Mouse (Mus musculus): Measurements from ENCODE around the gene Spen. TPM values are rescaled to one million over a fixed set of nuclear protein-coding genes. Genes with fewer than 3 reads are reported as not detected.

Gene Spen
- total and polyA plus RNA-seq, 2 experiments from 2014 or later = 2.3 to 4.9 TPM

DNA sequence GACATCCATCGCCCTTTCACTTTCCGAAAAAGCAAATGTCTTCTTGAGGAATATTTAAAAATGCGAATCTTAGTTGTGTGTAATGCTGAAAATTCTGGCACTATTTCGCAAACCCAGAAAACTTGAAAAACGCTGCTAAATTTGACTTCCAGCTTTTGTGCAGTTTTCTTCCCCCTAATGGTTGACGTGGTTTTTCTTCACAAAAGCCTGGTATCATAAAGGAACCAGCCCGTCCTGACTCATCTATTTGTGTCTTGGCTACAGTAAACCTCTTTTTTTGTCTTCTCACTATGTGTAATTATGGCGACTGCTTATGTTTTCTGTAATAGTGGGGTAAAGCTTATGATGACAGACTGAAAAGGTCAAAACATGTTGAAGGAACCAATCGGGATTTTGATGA, 8.9 kb upstream of the Spen start:
- Histone ChIP-seq H3K4me3 (ENCODE audit: low read depth, low read length) (peak overlapping the region; percentile 80), H3K36me3 (replicated peaks; ENCODE audit: control insufficient read depth, insufficient read depth, low read length) (no peaks in the 10 kb centered on the region), H3K27me3 (ENCODE audit: control insufficient read depth, insufficient read depth, low read length) (no peaks in the 10 kb centered on the region), H3K9me3 (replicated peaks; ENCODE audit: control insufficient read depth, low read length) (no peaks in the 10 kb centered on the region), H3K9ac (replicated peaks; ENCODE audit: low read depth, low read length) (peak overlapping the region; percentile 99), H3K27ac (ENCODE audit: low read depth) (peak overlapping the region; percentile 100), H3K4me1 (ENCODE audit: control insufficient read depth, insufficient read depth) (0 out of 2 replicates have a peak, but pooled peaks cover 10% of the 10 kb centered on the region), H3K4me2 (ENCODE audit: low read depth, low read length) (peak overlapping the region; percentile 67)
- no peak for TF ChIP-seq EP300 (IDR thresholded peaks at IDR 0.05; ENCODE audit: low read depth)
- no peak for TF ChIP-seq CTCF (IDR thresholded peaks at IDR 0.05; ENCODE audit: low read depth)
- DNase-seq (ENCODE audit: low spot score) = no peak
- ATAC-seq (ENCODE audit: insufficient read depth, low read depth) = no peak
- WGBS = 14% methylated on average over 9 of the region's 9 CpGs

DNA sequence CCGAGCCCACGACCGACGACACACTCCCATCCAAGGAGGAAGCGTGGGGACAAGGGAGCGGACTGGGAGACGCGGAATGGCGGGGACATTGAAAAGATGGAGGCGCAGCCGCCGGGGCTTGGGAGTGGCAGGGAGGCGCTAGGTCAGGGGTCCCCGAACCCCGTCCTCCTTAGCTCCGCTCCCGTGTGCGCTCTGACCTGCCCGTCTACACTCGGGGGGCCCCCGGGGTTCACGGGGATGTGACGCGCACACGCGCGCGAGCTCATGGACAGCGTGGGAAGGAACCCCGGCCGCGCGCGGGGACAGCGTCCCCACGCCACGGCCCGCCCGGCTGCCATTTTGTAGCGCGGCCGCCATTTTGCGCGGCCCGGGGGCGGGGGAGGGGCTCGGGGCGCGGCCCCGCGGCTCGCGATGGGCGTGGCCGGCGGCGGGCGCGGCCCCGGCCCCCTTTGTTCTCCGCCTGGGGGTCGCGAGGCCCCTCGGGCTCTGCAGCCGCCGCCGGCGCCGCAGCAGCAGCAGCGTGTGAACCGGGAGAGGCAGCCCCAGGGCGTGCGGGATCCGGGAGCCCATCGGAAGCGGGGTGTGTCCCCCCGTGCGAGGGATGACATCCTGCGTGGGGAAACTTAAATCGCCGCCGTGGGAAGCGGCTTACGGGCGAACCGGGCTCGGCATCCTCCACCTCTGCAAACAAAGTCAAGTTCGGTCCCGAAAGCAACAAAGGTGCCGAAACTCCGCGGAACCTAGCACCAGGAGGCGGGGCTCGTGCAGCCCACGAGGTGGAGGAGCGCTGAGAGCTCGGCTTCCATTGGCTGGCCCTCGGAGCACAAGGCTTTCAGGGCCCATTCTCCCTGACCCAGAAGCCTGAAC, 8.2 kb upstream of the Spen start:
- Histone ChIP-seq H3K27me3 (ENCODE audit: control insufficient read depth, insufficient read depth, low read length) (no peaks in the 10 kb centered on the region), H3K4me2 (ENCODE audit: low read depth, low read length) (peak overlapping the region; percentile 67), H3K4me3 (ENCODE audit: low read depth, low read length) (peak overlapping the region; percentile 80), H3K27ac (ENCODE audit: low read depth) (peak overlapping the region; percentile 100), H3K4me1 (ENCODE audit: control insufficient read depth, insufficient read depth) (0 out of 2 replicates have a peak, but pooled peaks cover 10% of the 10 kb centered on the region), H3K9ac (replicated peaks; ENCODE audit: low read depth, low read length) (peak overlapping the region; percentile 99), H3K9me3 (replicated peaks; ENCODE audit: control insufficient read depth, low read length) (no peaks in the 10 kb centered on the region), H3K36me3 (replicated peaks; ENCODE audit: control insufficient read depth, insufficient read depth, low read length) (no peaks in the 10 kb centered on the region)
- ATAC-seq (ENCODE audit: insufficient read depth, low read depth) (peak; percentile 67), DNase-seq (ENCODE audit: low spot score) (peak; percentile 82)
- WGBS = under 1% methylated on average over 86 of the region's 98 CpGs
- TF ChIP-seq CTCF (IDR thresholded peaks at IDR 0.05; ENCODE audit: low read depth) (no peak), EP300 (IDR thresholded peaks at IDR 0.05; ENCODE audit: low read depth) (peak; percentile 83)

DNA sequence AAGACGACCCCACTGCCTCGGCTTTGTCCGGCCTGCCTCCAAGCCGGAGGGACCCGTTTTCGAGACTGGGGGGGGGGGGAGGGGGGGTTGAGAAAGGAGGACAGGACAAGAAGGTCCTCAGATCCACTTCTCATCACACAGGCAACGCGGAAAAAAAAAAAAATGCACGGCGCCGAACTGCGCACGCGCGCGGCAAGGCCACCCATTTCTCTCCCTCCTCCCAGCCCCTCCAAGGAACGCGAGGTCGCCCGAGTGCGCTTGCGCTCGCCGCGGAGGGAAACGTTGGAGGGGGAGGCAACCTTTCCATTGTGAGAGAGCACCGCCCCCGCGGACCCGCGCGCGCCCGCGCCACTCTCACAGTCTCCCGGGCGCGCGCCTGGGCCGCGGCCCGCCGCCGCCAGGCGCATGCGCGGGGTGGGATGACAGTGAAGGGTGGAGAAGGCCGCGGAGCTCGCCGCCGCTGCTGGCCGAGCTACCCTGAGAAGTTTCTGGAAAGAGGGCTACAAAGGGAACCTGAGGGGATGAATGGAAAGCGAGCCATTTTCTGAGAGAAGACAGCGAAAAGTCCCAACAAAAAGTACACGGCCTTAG, 7.4 kb upstream of the Spen start:
- WGBS = 0% methylated on average over 43 of the region's 56 CpGs
- Histone ChIP-seq H3K4me2 (ENCODE audit: low read depth, low read length) (peak overlapping the region; percentile 83), H3K9me3 (replicated peaks; ENCODE audit: control insufficient read depth, low read length) (no peaks in the 10 kb centered on the region), H3K9ac (replicated peaks; ENCODE audit: low read depth, low read length) (peak overlapping the region; percentile 99), H3K27me3 (ENCODE audit: control insufficient read depth, insufficient read depth, low read length) (no peaks in the 10 kb centered on the region), H3K4me3 (ENCODE audit: low read depth, low read length) (peak overlapping the region; percentile 80), H3K36me3 (replicated peaks; ENCODE audit: control insufficient read depth, insufficient read depth, low read length) (no peaks in the 10 kb centered on the region), H3K27ac (ENCODE audit: low read depth) (peak overlapping the region; percentile 100), H3K4me1 (ENCODE audit: control insufficient read depth, insufficient read depth) (0 out of 2 replicates have a peak, but pooled peaks cover 12% of the 10 kb centered on the region)
- no peak for TF ChIP-seq EP300 (IDR thresholded peaks at IDR 0.05; ENCODE audit: low read depth)
- TF ChIP-seq CTCF (IDR thresholded peaks at IDR 0.05; ENCODE audit: low read depth) = no peak
- ATAC-seq (ENCODE audit: insufficient read depth, low read depth) (peak; percentile 88), DNase-seq (ENCODE audit: low spot score) (peak; percentile 98)

DNA sequence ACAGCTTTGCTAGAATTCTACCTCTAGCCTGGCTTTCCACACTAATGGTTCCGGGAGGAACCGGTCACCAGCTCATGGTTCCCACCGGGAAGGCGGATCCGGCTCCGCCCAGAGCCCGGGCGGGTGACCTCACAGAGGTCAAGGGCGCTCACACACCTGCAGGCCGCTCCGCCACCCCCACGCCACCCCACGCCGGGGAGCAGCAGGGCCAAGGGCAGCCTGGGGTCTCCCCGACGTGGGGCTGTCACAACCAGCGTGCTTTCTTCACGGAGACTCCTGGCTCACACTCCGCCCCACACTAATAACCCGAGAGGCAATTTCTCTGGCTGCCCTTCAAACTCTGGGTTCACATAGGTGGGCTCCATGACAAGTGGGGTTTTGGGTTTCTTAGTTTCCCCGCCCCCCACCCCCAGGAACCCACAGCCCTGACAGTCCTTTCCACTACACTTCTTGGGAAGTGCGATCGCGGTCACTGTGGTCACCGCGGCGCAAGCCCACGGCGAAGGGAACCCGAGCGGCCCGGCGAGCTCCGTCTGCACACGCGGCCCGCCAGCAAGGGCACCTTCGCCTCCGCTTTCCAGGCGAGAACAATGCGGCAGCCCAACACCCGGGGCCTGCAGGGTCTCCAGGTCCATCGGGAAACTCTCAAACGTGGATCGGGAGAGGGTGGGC, 6.8 kb upstream of the Spen start:
- 0 out of 2 replicates have a peak, but pooled peaks cover 12% of the 10 kb centered on the region for H3K4me1 ChIP-seq (ENCODE audit: control insufficient read depth, insufficient read depth)
- TF ChIP-seq EP300 (IDR thresholded peaks at IDR 0.05; ENCODE audit: low read depth) = peak; percentile 38
- no peak for TF ChIP-seq CTCF (IDR thresholded peaks at IDR 0.05; ENCODE audit: low read depth)
- ATAC-seq (ENCODE audit: insufficient read depth, low read depth) (peak; percentile 64), DNase-seq (ENCODE audit: low spot score) (peak; percentile 68)
- peak overlapping the region; percentile 100 for H3K27ac ChIP-seq (ENCODE audit: low read depth)
- H3K4me2 ChIP-seq (ENCODE audit: low read depth, low read length) = peak overlapping the region; percentile 83
- H3K9ac ChIP-seq (replicated peaks; ENCODE audit: low read depth, low read length) = peak overlapping the region; percentile 85
- WGBS = under 1% methylated on average over 45 of the region's 45 CpGs
- no peaks in the 10 kb centered on the region for H3K27me3 ChIP-seq (ENCODE audit: control insufficient read depth, insufficient read depth, low read length)
- no peaks in the 10 kb centered on the region for H3K9me3 ChIP-seq (replicated peaks; ENCODE audit: control insufficient read depth, low read length)
- peak overlapping the region; percentile 80 for H3K4me3 ChIP-seq (ENCODE audit: low read depth, low read length)
- H3K36me3 ChIP-seq (replicated peaks; ENCODE audit: control insufficient read depth, insufficient read depth, low read length) = no peaks in the 10 kb centered on the region

DNA sequence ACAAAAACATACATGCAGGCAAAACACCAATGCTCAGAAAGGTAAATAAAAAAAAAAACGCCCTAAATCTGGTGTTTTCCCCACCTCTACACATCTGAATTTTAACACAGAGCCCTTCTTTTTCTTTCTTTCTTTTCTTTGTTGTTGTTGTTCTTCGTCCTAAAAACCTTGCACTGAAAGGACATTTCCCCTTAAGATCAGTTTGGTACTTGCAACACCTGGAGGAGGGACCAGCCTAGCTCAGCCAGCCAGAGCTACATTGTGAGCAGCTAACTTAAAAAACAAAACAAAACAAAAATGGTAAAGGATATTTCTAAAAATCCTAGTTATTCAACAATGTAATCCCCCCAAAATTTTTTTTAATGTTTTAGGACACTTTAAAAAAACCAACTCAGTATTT, 6.1 kb upstream of the Spen start:
- H3K9ac ChIP-seq (replicated peaks; ENCODE audit: low read depth, low read length) = peak overlapping the region; percentile 85; the same call in 1 of the 2 replicates
- peak overlapping the region; percentile 100 for H3K27ac ChIP-seq (ENCODE audit: low read depth)
- 53% methylated on average over 2 of the region's 2 CpGs for WGBS
- H3K27me3 ChIP-seq (ENCODE audit: control insufficient read depth, insufficient read depth, low read length) = no peaks in the 10 kb centered on the region
- H3K4me3 ChIP-seq (ENCODE audit: low read depth, low read length) = peak overlapping the region; percentile 80
- ATAC-seq (ENCODE audit: insufficient read depth, low read depth) (no peak), DNase-seq (ENCODE audit: low spot score) (no peak)
- TF ChIP-seq EP300 (IDR thresholded peaks at IDR 0.05; ENCODE audit: low read depth) = no peak; the same call in 1 of the 2 replicates
- no peak for TF ChIP-seq CTCF (IDR thresholded peaks at IDR 0.05; ENCODE audit: low read depth)
- peak overlapping the region; percentile 83 for H3K4me2 ChIP-seq (ENCODE audit: low read depth, low read length)
- no peaks in the 10 kb centered on the region for H3K9me3 ChIP-seq (replicated peaks; ENCODE audit: control insufficient read depth, low read length)
- 0 out of 2 replicates have a peak, but pooled peaks cover 13% of the 10 kb centered on the region for H3K4me1 ChIP-seq (ENCODE audit: control insufficient read depth, insufficient read depth)
- H3K36me3 ChIP-seq (replicated peaks; ENCODE audit: control insufficient read depth, insufficient read depth, low read length) = no peaks in the 10 kb centered on the region
